In the genomic region with DNA sequence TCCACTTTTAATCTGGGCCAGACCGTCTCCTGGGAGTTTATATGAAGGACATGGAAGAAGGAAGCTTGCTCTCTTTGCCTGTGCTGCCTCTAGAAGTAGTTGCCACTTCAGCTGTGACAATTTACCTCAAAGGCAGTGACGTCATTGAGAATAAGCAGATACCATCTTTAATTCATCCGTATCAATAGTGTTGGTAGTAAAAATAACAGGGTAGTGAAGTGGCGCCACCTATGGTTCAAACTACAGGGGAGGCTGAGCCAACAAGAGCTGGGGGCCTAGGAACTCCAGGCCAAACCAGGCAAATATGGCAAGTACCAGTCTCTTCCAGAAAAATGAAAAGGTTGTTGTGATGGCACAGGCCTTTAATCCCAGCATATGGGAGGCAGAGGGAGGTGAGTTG, we compare ENCODE assay signal across 8 mouse cellular contexts. TPM values are rescaled to one million over a fixed set of nuclear protein-coding genes. Genes with fewer than 3 reads are reported as not detected.
DNase-seq lines count a peak whose midpoint lies in the region; ATAC-seq and TF ChIP-seq lines count a peak whose summit lies in the region.

No protein-coding gene starts in this region.

- H3K4me1 ChIP-seq in hindbrain, postnatal 0 days (ENCODE audit: insufficient read depth, low read length), result no peaks in the 10 kb centered on the region
- peaks cover 4% of the 10 kb centered on the region for H3K4me1 ChIP-seq in hindbrain, embryonic 13.5 days (replicated peaks)
- no peaks in the 10 kb centered on the region for H3K4me1 ChIP-seq in E14TG2a.4 (replicated peaks; ENCODE audit: low read depth, low read length)
- peaks cover 3% of the 10 kb centered on the region; the same call in 1 of the 2 replicates for H3K4me1 ChIP-seq in midbrain, embryonic 16.5 days (ENCODE audit: control insufficient read depth, insufficient read depth, low read length)

- no peaks in the 10 kb centered on the region for H3K9me3 ChIP-seq in hindbrain, postnatal 0 days (ENCODE audit: low read length)
- H3K9me3 ChIP-seq in hindbrain, embryonic 13.5 days, result no peaks in the 10 kb centered on the region
- no peaks in the 10 kb centered on the region for H3K9me3 ChIP-seq in E14TG2a.4 (ENCODE audit: low read length)
- no peaks in the 10 kb centered on the region for H3K9me3 ChIP-seq in midbrain, embryonic 16.5 days (replicated peaks; ENCODE audit: control insufficient read depth, low read length, poor library complexity, severe bottlenecking)

- no peaks in the 10 kb centered on the region for H3K27me3 ChIP-seq in hindbrain, postnatal 0 days (ENCODE audit: insufficient read depth, low read length)
- H3K27me3 ChIP-seq in hindbrain, embryonic 13.5 days, result no peaks in the 10 kb centered on the region
- no peaks in the 10 kb centered on the region for H3K27me3 ChIP-seq in E14TG2a.4 (ENCODE audit: insufficient read depth, low read length)
- H3K27me3 ChIP-seq in midbrain, embryonic 16.5 days (ENCODE audit: control insufficient read depth, insufficient read depth, low read depth, low read length), result no peaks in the 10 kb centered on the region

- H3K4me2 ChIP-seq in hindbrain, postnatal 0 days (ENCODE audit: low read depth, low read length), result no peak overlapping the region
- no peak overlapping the region for H3K4me2 ChIP-seq in hindbrain, embryonic 13.5 days
- no peak overlapping the region for H3K4me2 ChIP-seq in midbrain, embryonic 16.5 days (ENCODE audit: low read length)

- H3K36me3 ChIP-seq in hindbrain, postnatal 0 days (ENCODE audit: insufficient read depth, low read length), result no peaks in the 10 kb centered on the region
- H3K36me3 ChIP-seq in hindbrain, embryonic 13.5 days, result no peaks in the 10 kb centered on the region
- no peaks in the 10 kb centered on the region for H3K36me3 ChIP-seq in E14TG2a.4 (ENCODE audit: insufficient read depth, low read length)
- H3K36me3 ChIP-seq in midbrain, embryonic 16.5 days (ENCODE audit: control insufficient read depth, insufficient read depth, low read length), result no peaks in the 10 kb centered on the region

- no peak overlapping the region for H3K9ac ChIP-seq in hindbrain, postnatal 0 days (replicated peaks; ENCODE audit: low read length)
- H3K9ac ChIP-seq in hindbrain, embryonic 13.5 days, result no peak overlapping the region
- H3K9ac ChIP-seq in midbrain, embryonic 16.5 days (ENCODE audit: low read depth, low read length), result no peak overlapping the region

- H3K27ac ChIP-seq in hindbrain, postnatal 0 days, result no peak overlapping the region
- no peak overlapping the region for H3K27ac ChIP-seq in hindbrain, embryonic 13.5 days
- no peak overlapping the region for H3K27ac ChIP-seq in midbrain, embryonic 16.5 days (ENCODE audit: low read length)

- no peak for ATAC-seq in hindbrain, postnatal 0 days
- ATAC-seq in hindbrain, embryonic 13.5 days (ENCODE audit: low FRiP score), result no peak
- ATAC-seq in midbrain, embryonic 16.5 days, result no peak

- no peak for DNase-seq in hindbrain, postnatal 0 days (ENCODE audit: low spot score)
- peak; percentile 44 to 55 for DNase-seq in cerebellum, postnatal 14 days
- peak; percentile 48 for DNase-seq in lung, postnatal 25 days (ENCODE audit: low spot score)
- no peak for DNase-seq in layer of hippocampus, postnatal 25 days (ENCODE audit: extremely low spot score in 1 of 2, low spot score in 1 of 2)
- DNase-seq in adrenal gland, adult 2 months, result no peak

- WGBS in hindbrain, postnatal 0 days, result 41% methylated on average over 4 of the region's 4 CpGs
- 30% methylated on average over 4 of the region's 4 CpGs for WGBS in hindbrain, embryonic 13.5 days
- 38% methylated on average over 4 of the region's 4 CpGs for whole genome bisulfite sequencing in midbrain, embryonic 16.5 days

- peak; percentile 47 for TF ChIP-seq CTCF in hindbrain, postnatal 0 days (IDR thresholded peaks at IDR 0.05; ENCODE audit: low read depth)
- peak; percentile 56 for TF ChIP-seq CTCF in E14TG2a.4 (conservative IDR thresholded peaks at IDR 0.05; ENCODE audit: low read length)

- H3K4me3 ChIP-seq in hindbrain, postnatal 0 days (ENCODE audit: low read length), result no peak overlapping the region
- no peak overlapping the region for H3K4me3 ChIP-seq in hindbrain, embryonic 13.5 days
- no peak overlapping the region for H3K4me3 ChIP-seq in E14TG2a.4 (replicated peaks; ENCODE audit: low read length)
- H3K4me3 ChIP-seq in midbrain, embryonic 16.5 days (ENCODE audit: low read depth, low read length), result no peak overlapping the region

RNA-seq across cellular contexts. Expression of a gene that starts 4.1 kb away (rescaled TPM):
- total RNA-seq in hindbrain, postnatal 0 days (2014; rRNA removed), result 11.0 and 12.0 TPM in 2 replicates
- 38.4 and 38.8 TPM in 2 replicates for polyA plus RNA-seq in hindbrain, postnatal 0 days (2015; fragmentation: Nextera tagmentation; extraction: Ambion mirVana)
- 43.0 and 46.3 TPM in 2 replicates for polyA plus RNA-seq in hindbrain, embryonic 13.5 days (2015; fragmentation: Nextera tagmentation; extraction: Ambion mirVana)
- 10 to 100 TPM; 35.7 to 36.5 TPM for total RNA-seq in layer of hippocampus, postnatal 25 days (2021)
- 10 to 100 TPM; 55.7 to 58.4 TPM for total RNA-seq in adrenal gland, adult 2 months (2021)
- polyA plus RNA-seq in adrenal gland, adult 2 months (2012; rRNA removed), result 4.2 and 5.4 TPM in 2 replicates
- 49.0 and 49.9 TPM in 2 replicates for polyA plus RNA-seq in midbrain, embryonic 16.5 days (2015; fragmentation: Nextera tagmentation; extraction: Ambion mirVana)

RNA-seq across cellular contexts. Expression of a gene that starts 11.8 kb away (rescaled TPM):
- 4.2 TPM in 1 of 2 replicates, not detected in the other for total RNA-seq in hindbrain, postnatal 0 days (2014; rRNA removed)
- 0.18 and 0.29 TPM in 2 replicates for polyA plus RNA-seq in hindbrain, postnatal 0 days (2015; fragmentation: Nextera tagmentation; extraction: Ambion mirVana)
- polyA plus RNA-seq in hindbrain, embryonic 13.5 days (2015; fragmentation: Nextera tagmentation; extraction: Ambion mirVana), result 0.09 TPM in 1 of 2 replicates, not detected in the other
- total RNA-seq in layer of hippocampus, postnatal 25 days (2021), result under 1 TPM; 0.17 to 0.77 TPM
- under 1 TPM; 0.35 to 0.76 TPM for total RNA-seq in adrenal gland, adult 2 months (2021)
- 0.77 and 2.5 TPM in 2 replicates for polyA plus RNA-seq in adrenal gland, adult 2 months (2012; rRNA removed)
- 0.10 and 0.13 TPM in 2 replicates for polyA plus RNA-seq in midbrain, embryonic 16.5 days (2015; fragmentation: Nextera tagmentation; extraction: Ambion mirVana)

RNA-seq across cellular contexts. Expression of a gene that starts 21.3 kb away (rescaled TPM):
- total RNA-seq in hindbrain, postnatal 0 days (2014; rRNA removed), result 33.2 and 40.6 TPM in 2 replicates
- 34.0 and 36.4 TPM in 2 replicates for polyA plus RNA-seq in hindbrain, postnatal 0 days (2015; fragmentation: Nextera tagmentation; extraction: Ambion mirVana)
- 32.2 and 32.4 TPM in 2 replicates for polyA plus RNA-seq in hindbrain, embryonic 13.5 days (2015; fragmentation: Nextera tagmentation; extraction: Ambion mirVana)
- total RNA-seq in layer of hippocampus, postnatal 25 days (2021), result 10 to 100 TPM; 51.1 to 55.2 TPM
- 10 to 100 TPM; 63.7 to 68.0 TPM for total RNA-seq in adrenal gland, adult 2 months (2021)
- polyA plus RNA-seq in adrenal gland, adult 2 months (2012; rRNA removed), result 51.1 and 51.5 TPM in 2 replicates
- 29.9 and 30.8 TPM in 2 replicates for polyA plus RNA-seq in midbrain, embryonic 16.5 days (2015; fragmentation: Nextera tagmentation; extraction: Ambion mirVana)

RNA-seq across cellular contexts. Expression of a gene that starts 21.7 kb away (rescaled TPM):
- 12.9 and 27.7 TPM in 2 replicates for total RNA-seq in hindbrain, postnatal 0 days (2014; rRNA removed)
- 25.2 and 26.5 TPM in 2 replicates for polyA plus RNA-seq in hindbrain, postnatal 0 days (2015; fragmentation: Nextera tagmentation; extraction: Ambion mirVana)
- polyA plus RNA-seq in hindbrain, embryonic 13.5 days (2015; fragmentation: Nextera tagmentation; extraction: Ambion mirVana), result 23.8 and 25.1 TPM in 2 replicates
- 1 to 10 TPM; 5.0 to 6.2 TPM for total RNA-seq in layer of hippocampus, postnatal 25 days (2021)
- 10 to 100 TPM; 72.7 to 93.7 TPM for total RNA-seq in adrenal gland, adult 2 months (2021)
- 87.0 and 88.3 TPM in 2 replicates for polyA plus RNA-seq in adrenal gland, adult 2 months (2012; rRNA removed)
- 13.9 and 18.3 TPM in 2 replicates for polyA plus RNA-seq in midbrain, embryonic 16.5 days (2015; fragmentation: Nextera tagmentation; extraction: Ambion mirVana)

RNA-seq across cellular contexts. Expression of a gene that starts 29.2 kb away (rescaled TPM):
- total RNA-seq in hindbrain, postnatal 0 days (2014; rRNA removed), result not detected in 2 replicates
- polyA plus RNA-seq in hindbrain, postnatal 0 days (2015; fragmentation: Nextera tagmentation; extraction: Ambion mirVana), result 0.66 and 1.2 TPM in 2 replicates
- 0.60 TPM in 1 of 2 replicates, not detected in the other for polyA plus RNA-seq in hindbrain, embryonic 13.5 days (2015; fragmentation: Nextera tagmentation; extraction: Ambion mirVana)
- not detected for total RNA-seq in layer of hippocampus, postnatal 25 days (2021)
- total RNA-seq in adrenal gland, adult 2 months (2021), result not detected
- 1.1 and 6.2 TPM in 2 replicates for polyA plus RNA-seq in adrenal gland, adult 2 months (2012; rRNA removed)
- polyA plus RNA-seq in midbrain, embryonic 16.5 days (2015; fragmentation: Nextera tagmentation; extraction: Ambion mirVana), result not detected in 2 replicates

Comparison
In these comparisons a context has a peak if more than half of its experiments do, and no peak if none do; other contexts are left out.
1. DNase-seq: peak in cerebellum, postnatal 14 days (2 of 2) and lung, postnatal 25 days (single experiment); none in hindbrain, postnatal 0 days (single experiment), layer of hippocampus, postnatal 25 days (0 of 2) and adrenal gland, adult 2 months (single experiment).